Mouse (Mus musculus) cerebellum, adult 2 months (tissue): ENCODE measurements around the gene Plcb3. TPM values are rescaled to one million over a fixed set of nuclear protein-coding genes. Genes with fewer than 3 reads are reported as not detected.

Source experiments
- DNase-seq, 2 experiments: peaks; one replicate each; pipeline ENCODE4 v3.0.0; 2021
- H3K27ac ChIP-seq: fragments of 200-500 bp; 2 replicates; pipeline ENCODE4 v1.5.1; 2012; ENCODE audit warnings: low read length, control low read depth, inconsistent platforms; ENCODE audit not compliant: insufficient read depth
- H3K27me3 ChIP-seq: fragments of 200-500 bp; 2 replicates; pipeline ENCODE4 v1.6.1; 2012; ENCODE audit warnings: inconsistent platforms, mild to moderate bottlenecking, low read length, moderate library complexity; ENCODE audit not compliant: control insufficient read depth, insufficient read depth
- H3K4me1 ChIP-seq: fragments of 200-500 bp; 2 replicates; pipeline ENCODE4 v1.6.1; 2011; ENCODE audit warnings: low read length; ENCODE audit not compliant: control insufficient read depth, insufficient read depth
- H3K4me3 ChIP-seq: fragments of 200-500 bp; replicated peaks from 2 replicates; pipeline ENCODE3; 2011; ENCODE audit warnings: mild to moderate bottlenecking, low read depth, low read length, control low read depth; ENCODE audit not compliant: insufficient read depth
- CTCF ChIP-seq: fragments of 200-500 bp; IDR thresholded peaks from 2 replicates; pipeline ENCODE4 v1.5.1; 2011; ENCODE audit warnings: low read depth, mild to moderate bottlenecking, control low read depth, low read length, moderate library complexity, borderline replicate concordance; ENCODE audit not compliant: insufficient read depth
- POLR2A ChIP-seq: fragments of 200-500 bp; IDR thresholded peaks from 2 replicates; pipeline ENCODE4 v1.6.1; 2011; ENCODE audit warnings: low read length, control low read depth, borderline replicate concordance; ENCODE audit not compliant: insufficient read depth
- WGBS: fragments of 180-500 bp; shearing (Covaris S2); methylation state at CpG from one replicate; pipeline ENCODE4 v1.1.7; 2018; 5-methylcytosine and 5-hydroxymethylcytosine counted together
- polyA plus RNA-seq: library from polyadenylated mRNA; depleted of rRNA; stranded (reverse); fragments of >200 nt; gene quantifications from 2 replicates; pipeline ENCODE4 v1.2.3, GENCODE M21; 2012

The Plcb3 gene
- polyA plus RNA-seq, 1 experiment = 53.2 TPM

DNA sequence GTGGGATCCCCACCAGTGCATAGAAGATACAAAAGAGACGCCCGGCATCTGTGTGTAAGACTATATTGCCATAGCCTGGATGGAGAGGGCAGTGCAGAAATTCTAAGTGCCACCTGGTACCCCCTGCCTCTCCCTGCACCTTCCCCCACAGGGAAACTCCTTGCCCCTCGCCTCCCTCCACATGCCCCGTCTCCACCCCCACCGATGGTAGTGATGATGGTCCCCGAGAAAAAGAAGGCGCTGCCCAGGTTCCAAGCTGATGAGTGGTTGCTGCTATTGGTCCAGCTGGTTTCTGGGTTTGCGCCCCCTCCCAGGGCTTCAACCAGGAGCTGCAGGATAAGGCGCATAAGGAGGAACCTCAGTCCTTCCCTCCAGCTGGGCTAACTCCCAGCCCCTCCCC is 48.2 kb downstream of the Plcb3 start:
- Histone ChIP-seq H3K27me3 (no peaks in the 10 kb centered on the region; the same call in 1 of the 2 replicates), H3K27ac (no peak overlapping the region), H3K4me3 (no peak overlapping the region), H3K4me1 (no peaks in the 10 kb centered on the region; the same call in 1 of the 2 replicates)
- TF ChIP-seq POLR2A (no peak), CTCF (no peak)
- WGBS = 19% methylated on average over 9 of the region's 9 CpGs
- no peak for DNase-seq

GRCm38 (mm10) chr19:6926559-6927255 is 49.6 kb downstream of the Plcb3 start:
- H3K4me1 ChIP-seq = peaks cover 4% of the 10 kb centered on the region; the same call in 1 of the 2 replicates
- WGBS = 40% methylated on average over 26 of the region's 26 CpGs
- TF ChIP-seq CTCF (no peak), POLR2A (no peak)
- H3K27me3 ChIP-seq = no peaks in the 10 kb centered on the region; the same call in 1 of the 2 replicates
- H3K27ac ChIP-seq = no peak overlapping the region
- no peak overlapping the region for H3K4me3 ChIP-seq
- DNase-seq = no peak

DNA sequence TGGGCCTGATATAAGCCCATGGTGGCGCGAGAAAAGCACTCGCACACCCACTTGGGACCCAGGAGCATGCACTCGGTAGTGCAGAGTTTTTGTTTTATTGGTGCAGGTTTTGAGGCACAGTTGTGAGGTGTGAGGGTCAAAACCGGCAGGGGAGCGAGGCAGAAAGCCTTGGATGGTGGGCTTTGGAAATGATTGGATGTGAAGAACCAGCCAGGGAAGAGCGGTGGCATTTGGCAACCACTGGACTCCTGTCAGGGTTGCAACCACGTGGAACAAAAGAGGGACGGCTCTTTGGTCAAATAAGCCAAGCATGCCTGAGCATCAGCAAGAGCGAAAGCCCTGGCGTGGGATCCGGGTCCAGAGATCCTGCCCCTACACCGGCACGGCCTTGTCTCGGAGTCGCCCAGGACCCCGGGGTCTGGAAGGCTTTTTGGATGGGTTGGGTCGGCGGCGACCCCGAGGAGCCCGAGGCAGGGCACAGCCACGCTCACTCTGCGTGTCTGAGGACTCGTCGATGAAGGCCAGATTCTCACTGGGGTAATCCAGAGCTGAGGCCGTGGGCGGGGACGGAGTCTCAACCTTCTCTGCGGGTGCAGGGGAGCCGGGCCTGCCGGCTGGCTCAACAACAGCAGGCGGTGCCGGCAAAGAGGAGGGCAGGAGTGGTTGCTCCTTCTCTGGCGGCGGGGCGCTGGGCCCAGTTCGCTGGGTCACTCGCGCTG is 50.5 kb downstream of the Plcb3 start:
- DNase-seq = peak in 1 of 2 experiments; percentile 33
- H3K4me3 ChIP-seq = no peak overlapping the region
- no peaks in the 10 kb centered on the region; the same call in 1 of the 2 replicates for H3K27me3 ChIP-seq
- H3K27ac ChIP-seq = no peak overlapping the region
- peaks cover 4% of the 10 kb centered on the region; the same call in 1 of the 2 replicates for H3K4me1 ChIP-seq
- WGBS = 30% methylated on average over 40 of the region's 40 CpGs
- TF ChIP-seq CTCF (no peak), POLR2A (no peak)

GRCm38 (mm10) chr19:6925307-6925573 is 51.0 kb downstream of the Plcb3 start, which contains the start of gene Catsperz:
Gene Catsperz (minus strand): TSS chr19:6925380.
- Histone ChIP-seq H3K4me3 (peak within 1 kb of the TSS; percentile 13), H3K27ac (no peak within 1 kb of the TSS), H3K4me1 (peaks cover 5% of the 10 kb centered on the region; the same call in 1 of the 2 replicates), H3K27me3 (no peaks in the 10 kb centered on the region; the same call in 1 of the 2 replicates)
- 5% methylated on average over 9 of the region's 9 CpGs for WGBS
- TF ChIP-seq POLR2A = no peak
- no peak for TF ChIP-seq CTCF
- DNase-seq = no peak

- peak; percentile 86 to 93 for DNase-seq
- Histone ChIP-seq H3K27me3 (no peaks in the 10 kb centered on the region; the same call in 1 of the 2 replicates), H3K4me3 (peak overlapping the region; percentile 13), H3K4me1 (peaks cover 11% of the 10 kb centered on the region), H3K27ac (no peak overlapping the region)
- peak; percentile 79 for TF ChIP-seq CTCF
- no peak for TF ChIP-seq POLR2A
- 4% methylated on average over 39 of the region's 39 CpGs for WGBS
Measured at GRCm38 (mm10) chr19:6924461-6925306, 51.6 kb downstream of the Plcb3 start.

DNA sequence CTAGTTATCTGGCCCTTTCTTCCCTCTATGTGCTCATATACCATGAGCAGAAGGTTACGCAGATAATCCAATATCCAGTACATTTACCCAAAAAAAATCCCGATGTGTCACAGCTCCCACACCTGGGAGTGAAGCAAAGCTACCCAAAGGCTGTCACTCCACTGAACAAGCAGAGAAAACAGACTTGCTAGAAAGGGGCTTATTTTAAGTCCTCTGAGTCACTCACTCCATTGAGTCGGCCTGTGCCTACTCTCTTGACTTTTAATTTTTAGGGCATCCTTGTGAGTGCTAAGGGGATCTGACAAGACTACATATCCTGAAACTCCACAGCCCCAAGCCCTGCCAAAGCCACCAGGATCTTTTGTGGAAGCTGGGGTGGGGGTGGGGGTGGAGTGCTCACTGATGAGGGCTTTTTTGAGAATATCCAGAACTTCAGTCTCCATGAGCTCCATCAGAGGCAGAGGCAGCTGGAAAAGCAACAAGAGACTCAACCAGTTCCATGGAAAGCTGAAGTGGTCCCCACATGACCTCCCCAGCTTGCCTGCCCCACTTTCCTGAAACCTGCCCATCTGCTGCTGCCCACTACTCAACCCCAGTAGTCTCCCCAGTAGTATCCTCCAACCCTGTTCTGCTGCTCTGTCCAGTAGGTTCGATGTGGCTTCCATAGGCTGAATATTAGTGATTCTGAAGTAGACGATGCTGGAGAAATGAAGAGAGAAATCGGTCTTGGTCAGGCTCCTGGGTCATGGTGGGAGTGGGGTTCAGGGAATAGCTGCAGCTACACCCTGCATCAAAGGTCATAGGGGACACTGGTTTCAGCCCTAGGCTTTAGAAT is 53.2 kb downstream of the Plcb3 start:
- Histone ChIP-seq H3K27ac (peak overlapping the region; percentile 93; the same call in 1 of the 2 replicates), H3K4me1 (peaks cover 14% of the 10 kb centered on the region), H3K27me3 (no peaks in the 10 kb centered on the region; the same call in 1 of the 2 replicates), H3K4me3 (peak overlapping the region; percentile 70)
- WGBS = 68% methylated on average over 6 of the region's 6 CpGs
- DNase-seq = no peak
- TF ChIP-seq POLR2A (no peak), CTCF (no peak)
